Mouse (Mus musculus) frontal cortex, adult 2 months (tissue): ENCODE measurements around the gene Mst1r. TPM values are rescaled to one million over a fixed set of nuclear protein-coding genes. Genes with fewer than 3 reads are reported as not detected.

Experiments
- DNase-seq, 2 experiments: peaks; one replicate each; pipeline ENCODE4 v3.0.0; 2022; ENCODE audit warnings: low spot score in 1 of 2; ENCODE audit errors: extremely low spot score in 1 of 2
- polyA plus RNA-seq: library from polyadenylated mRNA; depleted of rRNA; stranded (reverse); fragments of >200 nt; gene quantifications from 2 replicates; pipeline ENCODE4 v1.2.3, GENCODE M21; 2012; rRNA removed

Gene Mst1r
- polyA plus RNA-seq, 1 experiment, result 2.1 TPM

DNA sequence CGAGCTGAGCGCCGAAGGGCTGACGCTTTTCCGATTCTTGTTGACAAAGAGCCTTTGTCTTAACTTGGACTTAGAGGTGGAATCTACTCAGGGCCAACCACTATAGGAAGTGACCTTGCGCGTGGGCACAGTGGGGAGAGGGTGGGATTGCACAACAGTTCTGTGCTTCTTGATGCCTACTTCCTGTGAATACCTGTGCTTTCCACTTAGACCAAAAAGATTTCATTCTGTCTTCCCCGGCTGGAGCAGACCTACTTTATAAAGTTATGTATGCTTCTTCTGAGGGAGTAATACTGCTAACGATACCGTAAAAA, 43.2 kb downstream of the Mst1r start, which contains the start of gene Traip:
Traip (plus strand) TSS at position 215 of the 314 bp plus-strand sequence.
- DNase-seq, result no peak

DNA sequence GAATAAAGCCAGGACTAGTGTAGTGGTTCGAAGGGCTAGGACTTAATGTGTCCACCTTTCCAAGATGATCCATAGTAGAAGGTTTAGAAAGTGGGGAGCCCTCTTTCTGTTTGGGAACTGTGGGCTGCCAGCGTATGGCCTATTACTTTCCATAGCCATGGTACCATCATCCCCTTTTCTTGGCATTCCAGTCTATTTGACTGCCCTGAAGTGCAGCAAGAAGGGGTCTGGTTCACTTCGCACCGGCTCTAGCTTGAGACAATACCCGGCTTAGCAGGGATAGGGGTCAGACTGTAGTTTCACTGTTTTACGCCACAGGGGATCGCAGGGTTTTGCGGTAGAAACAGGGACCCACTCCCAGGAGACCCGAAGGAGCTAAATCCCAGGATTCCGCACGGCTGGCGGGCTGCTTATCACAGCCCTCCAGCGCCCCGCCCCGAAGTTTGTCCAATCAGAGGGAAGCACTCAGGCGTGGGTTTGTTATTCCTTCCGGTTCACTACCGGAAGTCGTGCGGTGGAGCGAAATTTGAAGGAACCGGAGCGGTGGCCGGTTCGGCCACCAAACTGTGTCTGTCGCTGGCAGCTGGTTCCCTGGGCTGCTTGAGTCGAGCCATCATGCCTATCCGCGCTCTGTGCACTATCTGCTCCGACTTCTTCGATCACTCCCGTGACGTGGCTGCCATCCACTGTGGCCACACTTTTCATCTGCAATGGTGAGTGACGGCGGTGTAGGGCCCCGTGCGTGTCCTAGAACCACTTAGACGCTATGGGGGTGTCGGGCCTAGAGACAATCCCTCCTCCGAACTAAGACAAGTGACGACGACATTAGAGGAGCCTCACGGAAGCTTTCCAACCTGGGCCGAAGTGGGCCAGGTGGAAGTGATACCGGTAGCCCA, 44.0 kb downstream of the Mst1r start:
- peak; percentile 81 to 95 for DNase-seq

DNA sequence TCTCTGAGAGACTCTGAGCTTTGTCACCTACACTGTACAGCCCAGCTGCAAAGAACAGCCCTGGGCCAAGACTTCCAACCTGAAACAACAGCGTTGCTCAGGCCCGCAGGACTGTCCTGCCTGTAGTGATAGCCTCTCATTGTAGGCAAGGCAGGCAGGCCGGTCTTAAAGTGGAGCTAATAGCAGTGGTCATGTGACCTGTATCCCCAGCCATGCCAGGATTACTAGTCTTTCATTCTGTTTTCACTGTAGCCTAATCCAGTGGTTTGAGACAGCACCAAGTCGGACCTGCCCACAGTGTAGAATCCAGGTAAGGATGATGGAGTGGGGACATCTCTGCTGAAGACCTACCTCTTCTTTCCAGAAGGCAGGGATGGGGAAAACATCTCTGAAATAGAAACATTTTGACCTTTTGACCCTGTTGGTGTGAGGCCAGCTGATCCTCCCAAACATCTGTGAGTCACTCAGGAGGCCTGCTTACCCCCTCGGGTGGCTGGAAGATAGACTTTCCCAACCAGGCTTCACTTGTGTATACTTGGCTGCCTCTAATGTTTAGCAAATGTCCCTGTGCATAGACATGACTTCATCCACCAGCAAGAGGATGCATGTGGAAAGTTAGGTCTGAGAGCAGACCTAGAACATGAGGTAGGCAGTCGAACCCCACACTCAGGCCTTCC, 49.1 kb downstream of the Mst1r start:
- DNase-seq, result no peak

DNA sequence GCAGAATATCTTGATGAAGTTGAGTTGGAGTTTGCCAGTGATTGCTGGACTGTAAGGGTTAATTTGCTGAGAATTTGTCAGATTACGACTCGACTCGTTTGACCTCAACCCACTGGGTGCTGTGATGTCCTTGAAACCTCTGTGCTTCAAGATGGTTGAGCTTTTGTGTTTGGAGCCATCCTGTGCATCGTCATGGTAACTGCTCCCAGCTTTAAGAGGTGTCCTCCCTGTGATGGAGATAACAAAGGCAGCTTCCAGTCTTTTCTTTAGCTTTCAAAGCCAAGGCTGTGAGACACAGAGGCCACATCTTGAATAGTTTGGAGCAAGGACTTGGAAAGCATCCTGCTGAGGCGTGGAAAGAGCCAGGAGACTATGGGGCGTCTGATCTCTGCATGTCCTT, 50.5 kb downstream of the Mst1r start:
- no peak for DNase-seq

DNA sequence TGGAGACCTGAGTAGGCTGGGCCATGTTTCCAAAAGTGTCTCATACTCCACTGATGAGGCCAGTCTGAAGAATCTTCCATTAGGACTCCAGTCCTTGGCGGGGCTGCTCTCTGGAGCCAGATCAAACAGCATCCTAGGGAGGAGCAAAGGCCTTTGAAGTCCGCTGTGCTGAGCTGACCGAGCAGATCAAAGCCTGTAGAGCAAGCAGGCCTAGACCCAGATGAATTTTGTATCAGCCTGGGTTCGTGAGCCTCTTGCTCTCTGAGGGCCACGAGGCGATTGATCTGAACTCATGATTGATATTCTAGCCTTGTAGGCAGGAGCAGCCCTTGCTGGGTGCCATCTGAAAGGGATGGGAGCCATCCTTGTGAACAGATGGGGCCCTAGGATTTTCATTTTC, 53.2 kb downstream of the Mst1r start:
- DNase-seq, result no peak

DNA sequence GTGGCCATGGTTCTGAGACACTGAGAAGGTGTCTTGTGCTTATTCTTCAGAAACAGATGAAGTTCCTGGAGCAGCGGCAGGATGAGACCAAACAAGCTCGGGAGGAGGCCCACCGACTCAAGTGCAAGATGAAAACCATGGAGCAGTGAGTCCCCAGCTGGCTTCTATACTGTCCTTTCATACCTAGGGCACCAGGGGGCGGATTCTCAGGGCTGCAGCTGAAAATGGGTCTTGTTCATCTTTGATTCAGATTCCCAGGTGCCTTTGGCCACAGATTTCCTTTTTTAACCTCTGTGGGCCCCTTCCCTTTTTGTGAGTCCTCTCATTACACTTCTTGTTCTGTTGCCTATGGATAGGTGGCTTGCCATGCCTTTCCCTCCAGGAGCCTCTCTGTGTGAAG, 54.3 kb downstream of the Mst1r start:
- no peak for DNase-seq

DNA sequence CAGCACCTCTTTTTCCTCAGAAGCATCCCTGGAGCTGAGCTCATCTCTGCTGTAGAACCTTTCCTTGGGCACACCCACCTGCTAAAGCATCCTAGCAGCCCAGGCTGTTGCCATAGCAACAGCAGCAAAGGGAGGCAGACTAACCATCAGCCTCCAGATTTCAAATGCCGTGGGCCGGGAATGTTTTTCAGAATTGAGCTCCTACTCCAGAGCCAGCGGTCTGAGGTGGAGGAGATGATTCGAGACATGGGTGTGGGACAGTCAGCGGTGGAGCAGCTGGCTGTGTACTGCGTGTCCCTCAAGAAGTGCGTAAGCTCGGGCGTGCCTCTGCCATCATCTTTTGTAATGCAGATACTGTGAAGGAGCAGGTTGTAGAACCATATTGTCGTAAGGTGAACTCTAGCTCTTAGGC, 54.7 kb downstream of the Mst1r start:
- DNase-seq, result peak; percentile 86 to 93

DNA sequence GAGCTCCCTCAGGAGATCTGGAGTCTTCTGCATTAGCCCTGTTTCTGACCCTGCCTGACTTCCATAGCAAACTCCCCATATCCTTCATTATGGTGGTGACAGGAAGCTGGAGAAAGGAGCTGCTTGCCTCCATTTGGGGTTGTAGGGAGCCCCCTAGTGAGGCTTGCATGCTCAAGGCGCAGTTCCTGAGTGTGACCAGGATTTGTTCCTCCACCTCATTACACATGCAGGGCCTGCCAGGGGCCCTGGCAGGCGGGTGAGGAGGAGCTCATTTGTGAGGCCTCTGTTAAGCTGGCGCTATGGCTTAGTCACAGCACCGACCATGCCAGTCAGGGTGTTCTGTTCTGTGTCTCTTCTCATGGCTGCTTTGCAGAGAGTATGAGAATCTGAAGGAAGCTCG, 55.2 kb downstream of the Mst1r start:
- peak; percentile 72 to 83 for DNase-seq

DNA sequence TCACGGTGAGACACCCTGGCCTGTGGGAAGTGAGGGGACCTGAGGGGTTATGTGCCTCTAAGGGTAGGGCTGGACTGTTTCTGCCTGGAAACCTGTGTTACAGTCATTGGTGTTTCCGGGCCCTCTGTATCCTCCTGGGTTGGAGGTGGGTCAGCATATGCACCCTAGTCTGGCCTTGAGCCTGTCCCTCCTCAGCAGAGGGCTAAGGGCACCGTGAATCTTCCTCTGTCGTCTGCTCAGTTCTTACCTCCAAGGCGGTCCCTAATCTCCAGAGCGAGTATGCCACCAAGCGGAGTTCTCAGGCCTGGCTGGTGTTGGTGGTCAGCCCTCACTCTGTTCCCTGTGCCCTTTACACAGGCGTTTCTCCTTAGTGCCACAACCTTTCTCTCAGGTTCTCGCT, 56.2 kb downstream of the Mst1r start:
- DNase-seq, result no peak

DNA sequence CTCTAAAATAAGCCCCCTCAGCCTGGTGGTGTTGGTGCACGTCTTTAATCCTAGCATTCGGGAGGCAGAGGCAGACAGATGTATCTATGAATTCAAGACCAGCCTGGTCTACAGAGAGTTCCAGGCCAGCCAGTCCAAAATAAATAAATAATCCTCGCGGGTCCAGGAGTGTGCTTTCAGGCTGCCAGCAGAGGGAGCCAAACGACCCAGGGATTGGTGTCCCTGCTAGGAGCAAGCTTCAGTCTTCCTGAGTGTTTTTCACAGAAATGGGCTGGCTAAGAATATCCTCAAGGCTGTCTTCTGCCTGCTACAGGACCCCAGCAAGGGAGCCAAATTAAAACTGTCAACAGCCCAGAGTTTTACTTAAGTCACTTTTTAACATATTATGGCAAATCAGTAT, 57.0 kb downstream of the Mst1r start:
- peak in 1 of 2 experiments; percentile 83 for DNase-seq

DNA sequence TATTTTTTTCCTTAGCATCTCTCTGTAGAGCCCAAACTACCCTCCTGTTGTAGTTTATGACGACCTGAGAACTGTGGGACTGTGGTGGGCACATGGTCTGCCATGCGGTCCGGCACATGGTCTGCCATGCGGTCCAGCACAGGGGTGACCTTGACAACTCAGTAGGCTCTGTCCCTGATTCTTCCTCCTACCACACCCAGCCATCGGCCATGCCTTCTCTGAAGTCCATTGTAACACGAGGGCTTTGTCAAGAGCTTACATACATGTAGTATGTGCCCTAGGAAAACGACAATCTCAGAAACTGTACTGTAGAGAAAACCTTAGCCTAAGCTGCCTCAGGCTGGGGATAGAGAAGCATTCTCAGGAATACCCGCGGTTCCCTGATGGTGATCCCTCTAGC, 58.0 kb downstream of the Mst1r start:
- DNase-seq, result no peak

DNA sequence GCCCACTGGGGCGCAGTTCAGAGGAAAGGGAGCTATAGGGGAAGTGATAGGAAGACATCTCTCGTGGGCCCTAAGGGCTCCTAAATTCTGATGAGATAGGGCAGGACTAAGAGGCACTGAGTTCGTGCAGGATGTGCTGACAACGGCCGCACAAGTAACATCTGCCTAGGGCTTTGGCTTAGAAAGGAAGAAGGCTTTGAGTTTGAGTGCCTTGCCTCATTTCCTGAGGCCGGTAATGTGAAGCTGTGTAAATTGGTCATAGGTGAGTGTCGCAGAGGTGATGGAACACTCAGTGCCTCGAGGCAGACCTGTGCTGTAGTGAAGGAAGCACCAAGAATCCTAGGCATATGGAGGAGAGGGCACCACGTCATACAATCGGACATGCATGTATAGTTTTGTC, 60.0 kb downstream of the Mst1r start:
- no peak for DNase-seq

DNA sequence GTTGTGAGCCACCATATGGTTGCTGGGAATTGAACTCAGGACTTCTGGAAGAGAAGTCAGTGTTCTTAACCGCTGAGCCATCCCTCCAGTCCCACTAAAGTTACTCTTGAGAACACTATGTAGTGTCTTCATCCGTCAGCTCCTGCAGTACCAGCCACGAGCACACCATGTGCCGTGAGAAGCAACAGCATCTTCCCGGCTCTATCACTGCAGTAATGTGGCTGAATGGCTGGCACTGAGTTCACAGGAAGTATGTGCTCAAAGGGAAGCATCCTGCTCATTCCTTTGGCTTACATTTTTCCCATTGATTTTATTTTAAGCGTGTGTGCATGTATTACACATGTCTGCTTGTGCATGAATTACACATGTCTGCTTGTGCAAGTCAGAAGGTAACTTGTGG, 60.8 kb downstream of the Mst1r start:
- DNase-seq, result no peak

DNA sequence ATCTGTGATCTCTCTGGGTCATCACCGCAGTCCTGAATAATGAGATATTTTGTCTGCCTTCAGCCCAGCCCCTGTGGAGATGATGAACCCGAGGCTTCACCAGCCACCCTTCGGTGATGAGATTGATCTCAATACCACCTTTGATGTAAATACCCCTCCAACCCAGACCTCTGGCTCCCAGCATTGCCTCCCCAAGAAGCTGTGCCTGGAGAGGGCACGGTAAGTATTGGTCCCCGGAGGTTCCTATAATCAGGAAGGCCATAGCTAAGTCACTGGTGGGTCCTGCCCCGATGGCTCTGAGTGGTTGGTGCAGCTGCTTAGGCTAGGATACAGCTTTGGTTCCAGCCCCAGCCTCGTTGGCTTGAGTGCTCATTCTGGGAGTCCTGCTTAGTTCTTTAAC, 61.9 kb downstream of the Mst1r start:
- DNase-seq, result no peak

Other genes with a start within 250 kb of the Mst1r start
- 256 and 260 TPM in 2 replicates for gene Slc38a3, start 237.3 kb upstream of the Mst1r start, polyA plus RNA-seq
- gene Gnat1, start 227.2 kb upstream of the Mst1r start, polyA plus RNA-seq, result 0.15 and 0.28 TPM in 2 replicates
- 21.2 and 22.3 TPM in 2 replicates for gene Sema3f, start 196.4 kb upstream of the Mst1r start, polyA plus RNA-seq
- gene Rbm5, start 135.9 kb upstream of the Mst1r start, polyA plus RNA-seq, result 152 and 180 TPM in 2 replicates
- 70.3 and 70.8 TPM in 2 replicates for gene Rbm6, start 33.6 kb upstream of the Mst1r start, polyA plus RNA-seq
- 28.2 and 28.5 TPM in 2 replicates for gene Mon1a, start 18.7 kb upstream of the Mst1r start, polyA plus RNA-seq
- not detected in 2 replicates for gene Actl11, start 21.6 kb downstream of the Mst1r start, polyA plus RNA-seq
- 405 and 456 TPM in 2 replicates for gene Camkv, start 28.8 kb downstream of the Mst1r start, polyA plus RNA-seq
- gene Traip, start 43.3 kb downstream of the Mst1r start, polyA plus RNA-seq, result 21.0 and 21.2 TPM in 2 replicates
- 15.6 and 16.7 TPM in 2 replicates for gene Uba7, start 68.6 kb downstream of the Mst1r start, polyA plus RNA-seq
- gene Gm20661, start 76.2 kb downstream of the Mst1r start, polyA plus RNA-seq, result 0.18 and 0.34 TPM in 2 replicates
- gene Inka1, start 79.0 kb downstream of the Mst1r start, polyA plus RNA-seq, result 6.1 and 8.2 TPM in 2 replicates
- 1.5 and 2.8 TPM in 2 replicates for gene Cdhr4, start 85.6 kb downstream of the Mst1r start, polyA plus RNA-seq
- 7.1 and 7.7 TPM in 2 replicates for gene Gm20662, start 89.5 kb downstream of the Mst1r start, polyA plus RNA-seq
- gene Ip6k1, start 95.6 kb downstream of the Mst1r start, polyA plus RNA-seq, result 213 and 222 TPM in 2 replicates
- gene Gmppb, start 142.4 kb downstream of the Mst1r start, polyA plus RNA-seq, result 13.7 and 37.5 TPM in 2 replicates
- 1.4 and 1.6 TPM in 2 replicates for gene Amigo3, start 146.3 kb downstream of the Mst1r start, polyA plus RNA-seq
- gene Mst1, start 173.6 kb downstream of the Mst1r start, polyA plus RNA-seq, result 0.04 and 0.19 TPM in 2 replicates
- gene Rnf123, start 176.5 kb downstream of the Mst1r start, polyA plus RNA-seq, result 87.8 and 92.0 TPM in 2 replicates
- gene Apeh, start 187.7 kb downstream of the Mst1r start, polyA plus RNA-seq, result 32.7 and 32.9 TPM in 2 replicates